Mouse (Mus musculus) MEL-GATA-1-ER (cell line): ENCODE measurements around the gene Tor1b.
A peak's percentile ranks its signal among the peaks of the same experiment; 100 is the strongest.
"Not testable (repeated sequence)": the region's sequence is repeated elsewhere in the genome, so short reads cannot be mapped to it uniquely, and the experiment has no call there.

ENCODE experiments used
- DNase-seq: peaks from one replicate; pipeline ENCODE4 v3.0.0-alpha.2; 2012; ENCODE audit warnings: low read depth; ENCODE audit errors: extremely low read depth

Tor1b gene

GRCm38 (mm10) chr2:30930846-30931245, 21.9 kb upstream of the Tor1b start:
- DNase-seq = not testable (repeated sequence)

- no peak for DNase-seq
Observed at GRCm38 (mm10) chr2:30931922-30932321, 20.8 kb upstream of the Tor1b start.

GRCm38 (mm10) chr2:30933032-30933431, 19.7 kb upstream of the Tor1b start:
- DNase-seq = no peak

GRCm38 (mm10) chr2:30933917-30934450, 18.8 kb upstream of the Tor1b start:
- peak; percentile 49 for DNase-seq

- no peak for DNase-seq
Observed at GRCm38 (mm10) chr2:30936808-30937207, 16.0 kb upstream of the Tor1b start.

- no peak for DNase-seq
Observed at GRCm38 (mm10) chr2:30937731-30938130, 15.0 kb upstream of the Tor1b start.

- DNase-seq = no peak
Observed at GRCm38 (mm10) chr2:30938574-30938991, 14.2 kb upstream of the Tor1b start.

GRCm38 (mm10) chr2:30941586-30941985, 11.2 kb upstream of the Tor1b start:
- DNase-seq = no peak

- DNase-seq = not testable (repeated sequence)
Observed at GRCm38 (mm10) chr2:30942116-30942515, 10.6 kb upstream of the Tor1b start.

GRCm38 (mm10) chr2:30942603-30943011, 10.2 kb upstream of the Tor1b start:
- DNase-seq = peak; percentile 80

- no peak for DNase-seq
Observed at GRCm38 (mm10) chr2:30952457-30952823, 319 bp upstream of the Tor1b start.

- DNase-seq = no peak
Observed at GRCm38 (mm10) chr2:30954797-30955196, 2.0 kb downstream of the Tor1b start.

GRCm38 (mm10) chr2:30957511-30957910, 4.8 kb downstream of the Tor1b start:
- DNase-seq = no peak

- no peak for DNase-seq
Observed at GRCm38 (mm10) chr2:30958726-30959125, 6.0 kb downstream of the Tor1b start.

GRCm38 (mm10) chr2:30959856-30960255, 7.1 kb downstream of the Tor1b start:
- DNase-seq = no peak

- no peak for DNase-seq
Observed at GRCm38 (mm10) chr2:30962570-30963254, 10.0 kb downstream of the Tor1b start.

- DNase-seq = no peak
Observed at GRCm38 (mm10) chr2:30965627-30966026, 12.9 kb downstream of the Tor1b start.

- DNase-seq = peak; percentile 52
Observed at GRCm38 (mm10) chr2:30966826-30967225, 14.1 kb downstream of the Tor1b start.

- peak; percentile 88 for DNase-seq
Observed at GRCm38 (mm10) chr2:30967352-30968327, 14.9 kb downstream of the Tor1b start, which contains the start of gene Tor1a. Gene Tor1a (minus strand): TSS chr2:30967933.

GRCm38 (mm10) chr2:30981790-30982513, 29.2 kb downstream of the Tor1b start, which contains the start of the genes BC005624 and Usp20:
Gene BC005624 (minus strand): TSS chr2:30982201.
Gene Usp20 (plus strand): TSS chr2:30982279.
- DNase-seq = peak; percentile 96

- DNase-seq = no peak
Observed at GRCm38 (mm10) chr2:30983024-30983423, 30.3 kb downstream of the Tor1b start.
